Mouse (Mus musculus) v-Abl transformed pro-B cells (cell line): ENCODE results near the gene Bace1.
"Not testable (repeated sequence)": the region's sequence is repeated elsewhere in the genome, so short reads cannot be mapped to it uniquely, and the experiment has no call there.

Source experiments
- in situ Hi-C, 2 experiments: fragments of 400-800 bp; cut with MboI; formaldehyde crosslinking; loops; one replicate each; pipeline ENCODE4 v1.15.1; 2025; ENCODE audit not compliant: unreplicated experiment in 2 of 2

Bace1 gene

DNA sequence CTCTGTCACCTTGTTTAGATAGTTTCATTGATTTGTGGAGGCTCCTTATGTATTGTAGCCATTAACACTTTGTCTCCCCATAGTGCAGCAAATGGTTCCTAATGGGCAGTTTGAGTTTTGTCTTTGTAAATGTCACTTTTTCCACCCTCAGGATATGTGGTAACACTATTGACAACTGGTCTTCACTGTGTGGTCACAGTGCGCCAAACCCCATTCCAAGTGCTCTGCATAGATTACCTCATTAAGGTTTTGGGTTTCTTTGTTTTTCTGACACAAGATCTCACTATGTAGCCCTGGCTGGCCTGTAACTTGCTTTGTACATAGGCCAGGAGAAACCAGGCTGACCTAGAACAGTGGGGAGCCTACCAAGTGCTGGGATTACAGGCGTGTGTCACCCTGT, 5.5 kb upstream of the Bace1 start:
- in situ Hi-C loops: no loop called here

DNA sequence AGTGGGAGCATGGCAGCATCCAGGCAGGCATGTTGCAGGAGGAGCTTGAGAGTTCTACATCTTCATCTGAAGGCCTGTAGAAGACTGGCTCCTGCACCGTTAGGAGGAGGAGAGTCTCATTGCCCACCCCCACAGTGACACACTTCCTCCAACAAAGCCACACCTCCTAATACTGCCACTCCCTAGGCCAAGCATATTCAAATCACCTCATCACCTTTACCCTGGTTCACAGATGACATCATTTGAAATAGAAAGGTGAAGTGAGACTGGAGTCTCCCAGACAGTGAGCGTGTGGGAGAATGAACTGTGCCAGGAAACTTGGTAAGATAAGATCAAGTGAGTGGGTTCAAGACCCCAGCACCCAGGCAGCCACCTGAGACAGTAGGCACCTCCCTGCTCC, 4.9 kb upstream of the Bace1 start:
- in situ Hi-C loops: no loop called here

DNA sequence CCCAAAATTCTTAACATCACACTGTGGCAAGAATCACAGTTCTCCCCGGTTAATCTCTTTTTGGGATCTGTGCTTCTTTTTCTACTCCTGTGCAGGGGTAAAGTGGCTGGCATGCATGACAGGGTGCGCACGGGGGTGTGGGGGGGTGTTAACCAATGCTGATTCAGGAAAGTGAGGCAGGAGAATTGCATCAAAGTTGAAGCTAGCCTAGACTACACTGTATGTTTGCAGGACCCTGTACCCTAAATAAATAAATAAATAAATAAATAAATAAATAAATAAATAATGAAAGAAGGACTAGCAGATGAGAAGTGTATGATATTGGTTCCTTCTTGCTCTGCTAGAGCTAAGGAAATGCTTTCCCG, 329 bp upstream of the Bace1 start:
- in situ Hi-C loops: no loop called here

DNA sequence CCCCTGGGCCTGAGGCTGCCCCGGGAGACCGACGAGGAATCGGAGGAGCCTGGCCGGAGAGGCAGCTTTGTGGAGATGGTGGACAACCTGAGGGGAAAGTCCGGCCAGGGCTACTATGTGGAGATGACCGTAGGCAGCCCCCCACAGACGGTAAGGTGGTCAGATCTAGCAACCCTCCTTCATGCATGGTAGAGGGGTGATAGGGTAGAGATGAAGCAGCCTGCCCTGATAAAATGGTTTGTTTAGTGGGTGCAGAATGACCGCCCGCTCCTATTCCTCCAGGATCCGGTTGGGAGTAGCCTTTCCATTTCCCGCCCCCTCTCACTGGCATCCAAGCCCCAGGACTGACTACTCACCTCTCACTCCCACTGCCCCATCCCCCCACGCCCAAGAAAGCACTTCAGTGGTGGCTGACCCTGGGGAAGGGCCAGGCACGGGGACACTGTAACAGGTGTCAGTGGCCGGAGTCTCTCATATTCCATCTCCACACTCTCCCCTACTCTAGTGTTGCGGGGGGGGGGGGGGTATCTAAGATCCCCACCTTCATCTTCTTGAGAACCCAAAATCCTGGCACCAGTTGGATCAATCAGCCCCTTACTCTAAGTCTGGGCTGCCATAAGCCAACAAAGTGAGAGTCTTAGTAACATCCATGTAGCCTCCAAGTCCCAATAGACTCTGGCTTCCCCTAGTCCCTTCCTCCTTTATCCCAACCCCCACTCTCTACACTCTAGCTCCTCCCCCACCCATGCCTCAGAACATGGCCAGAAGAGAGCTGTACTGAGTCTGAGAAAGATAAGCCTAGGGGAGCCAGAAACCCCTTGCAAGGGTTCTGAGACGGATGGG, 980 bp downstream of the Bace1 start:
- in situ Hi-C loops: no loop called here

DNA sequence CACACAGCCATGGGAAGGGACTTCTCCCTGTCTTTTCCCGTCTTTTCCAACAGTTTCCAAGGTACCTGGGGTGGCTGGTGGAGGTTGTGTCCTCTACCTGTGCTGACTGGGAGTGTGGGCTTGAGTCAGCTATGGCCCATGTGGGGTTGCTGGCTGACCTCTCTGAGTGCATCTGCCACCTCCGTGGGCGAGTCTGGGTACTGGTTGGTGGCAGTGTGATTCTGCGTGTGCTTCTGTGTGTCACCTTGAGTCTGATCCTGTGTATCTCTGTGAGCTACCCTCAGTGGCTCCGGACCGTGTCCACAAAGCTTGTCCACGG, 1.6 kb downstream of the Bace1 start:
- in situ Hi-C loops: no loop called here

DNA sequence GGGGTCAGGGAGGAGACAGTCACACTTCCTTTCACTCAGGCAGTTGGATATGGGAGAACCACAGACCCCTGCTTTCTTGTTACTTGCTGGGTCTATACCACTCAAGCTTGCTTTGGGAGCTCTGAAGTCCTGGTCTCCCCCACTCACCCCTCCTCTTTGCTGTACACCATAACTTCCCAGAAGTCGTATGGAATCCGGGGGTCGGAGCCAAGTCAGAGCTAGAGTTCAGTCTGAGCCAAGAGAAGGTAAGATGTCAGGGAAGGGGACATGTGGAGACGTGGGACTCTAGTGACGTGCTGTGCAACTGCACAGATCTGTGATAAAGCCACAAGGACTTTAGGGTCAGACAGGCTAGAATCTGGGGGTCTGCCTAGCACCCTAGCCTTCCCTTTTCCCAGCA, 2.0 kb downstream of the Bace1 start:
- in situ Hi-C loops: no loop called here

DNA sequence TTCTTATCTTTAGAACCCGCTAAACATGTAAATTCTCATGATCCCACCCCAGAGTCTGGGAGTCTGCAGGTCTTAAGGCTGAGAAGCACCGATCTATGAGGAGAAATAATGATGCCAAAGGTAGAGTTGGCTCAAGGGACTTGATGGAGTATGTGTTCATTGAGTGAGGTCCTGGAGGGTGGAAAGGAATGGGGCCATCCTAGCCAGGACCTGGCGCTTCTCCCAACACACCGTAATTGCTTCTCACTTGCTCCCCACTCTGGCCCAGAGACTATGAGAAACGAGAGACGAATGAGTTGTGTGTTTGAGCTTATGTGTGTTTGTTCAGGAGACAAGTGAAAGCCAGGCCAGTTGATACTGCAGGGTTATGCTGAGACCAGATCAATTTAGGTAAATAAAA, 3.1 kb downstream of the Bace1 start:
- in situ Hi-C loops: no loop called here

DNA sequence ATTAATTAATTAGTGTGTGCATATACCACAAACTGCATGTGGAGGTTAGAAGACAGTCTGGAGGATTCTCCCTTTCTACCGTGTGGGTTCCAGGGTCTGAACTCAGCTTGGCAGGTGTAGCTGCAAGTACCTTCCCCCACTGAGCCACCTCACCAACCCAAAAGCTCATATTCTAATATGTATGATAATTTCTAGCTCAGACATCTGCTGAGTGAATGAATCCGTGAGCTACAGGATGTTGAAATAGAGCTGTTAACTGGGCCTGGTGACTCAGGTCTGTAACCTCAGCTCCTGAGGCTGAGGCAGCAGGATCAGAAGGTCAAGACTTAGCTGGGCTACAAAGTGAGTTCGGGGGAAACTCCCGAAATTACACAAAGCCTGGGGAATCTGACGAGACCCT, 4.6 kb downstream of the Bace1 start:
- in situ Hi-C loops: no loop called here

DNA sequence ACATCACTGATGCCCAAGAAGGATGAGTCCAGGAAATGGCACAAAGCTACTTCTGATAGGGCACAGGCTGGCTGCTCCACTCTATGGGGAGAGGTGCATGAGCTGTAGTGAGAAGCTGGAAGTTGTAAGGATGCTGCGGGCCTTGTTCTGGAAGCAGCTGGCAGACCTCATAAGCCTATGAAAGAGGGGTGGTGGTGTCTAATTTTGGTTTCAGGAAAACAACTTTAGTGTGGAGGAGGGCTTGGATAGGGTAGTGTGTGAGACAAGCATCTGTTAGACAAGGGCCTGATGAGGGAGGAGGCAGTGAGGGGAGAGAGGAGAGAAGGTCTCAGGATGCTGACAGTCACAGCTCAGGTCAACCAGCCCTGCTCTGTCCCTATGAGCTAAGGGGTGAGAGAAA, 5.4 kb downstream of the Bace1 start:
- in situ Hi-C loops: no loop called here

DNA sequence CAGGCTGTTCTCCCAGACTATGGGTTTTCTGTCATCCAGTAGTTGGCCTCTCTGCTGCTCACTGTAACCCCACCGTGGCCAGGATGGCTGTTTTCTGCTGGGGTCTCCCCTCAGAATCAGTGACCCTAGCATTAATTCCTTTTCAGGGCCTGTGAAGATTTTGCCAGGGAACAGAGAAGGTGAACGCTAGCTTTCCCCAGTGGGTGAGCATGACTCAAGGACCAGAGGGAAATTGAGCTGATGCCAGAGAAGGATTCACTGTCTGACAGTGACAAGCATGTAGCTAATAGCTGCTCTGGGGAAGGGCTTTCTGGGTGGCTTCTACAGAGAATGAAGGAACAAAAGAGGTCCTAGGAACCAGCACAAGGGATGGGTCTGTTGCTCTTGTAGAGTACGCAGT, 7.2 kb downstream of the Bace1 start:
- in situ Hi-C loops: no loop called here

DNA sequence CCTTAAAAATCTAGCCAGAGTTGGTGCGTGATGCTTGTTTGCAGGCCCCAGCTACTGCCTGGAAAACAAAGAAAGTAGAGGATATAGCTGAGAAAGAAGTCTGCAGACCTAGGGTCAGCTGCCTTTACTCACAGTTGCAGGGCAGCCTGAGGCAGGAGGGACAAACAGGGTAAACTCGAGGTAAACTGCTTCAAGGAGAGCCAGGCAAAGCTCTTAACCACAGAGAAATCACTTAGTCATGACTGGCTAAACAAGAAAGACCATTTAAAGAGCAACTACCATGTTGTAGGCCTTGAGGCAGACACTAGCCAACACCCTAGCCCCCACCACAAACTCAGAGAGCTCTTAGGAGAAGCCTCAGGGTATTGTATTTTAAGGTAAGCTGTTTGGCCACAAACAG, 7.8 kb downstream of the Bace1 start:
- in situ Hi-C loops: not testable (repeated sequence)

DNA sequence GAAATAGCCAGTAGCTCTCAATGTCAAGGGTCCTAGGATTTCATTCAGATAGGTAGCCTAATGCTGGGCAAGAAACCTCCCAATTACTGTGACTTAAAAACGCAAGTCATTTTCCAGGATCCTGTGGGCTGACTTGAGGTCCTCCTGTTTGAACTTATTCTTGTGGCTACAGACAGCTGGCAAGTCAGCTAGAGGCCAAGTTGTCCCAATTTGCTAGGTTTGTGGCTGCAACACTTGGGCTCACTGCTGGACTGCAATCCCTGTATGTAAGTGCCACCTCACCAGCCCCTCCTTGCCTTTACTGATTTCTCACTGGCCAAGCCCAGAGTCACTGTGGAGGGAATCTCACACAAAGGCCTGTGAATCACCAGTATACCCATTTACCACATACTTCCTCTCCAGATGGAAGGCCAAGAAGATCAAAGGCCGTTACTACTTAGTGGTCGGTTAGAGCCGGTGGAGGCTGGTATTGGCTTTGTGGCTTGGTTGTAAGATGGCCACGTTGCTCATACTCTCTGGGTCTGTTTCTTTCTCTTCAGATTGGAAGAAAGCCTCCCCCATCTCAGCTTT, 8.6 kb downstream of the Bace1 start:
- in situ Hi-C loops: no loop called here

DNA sequence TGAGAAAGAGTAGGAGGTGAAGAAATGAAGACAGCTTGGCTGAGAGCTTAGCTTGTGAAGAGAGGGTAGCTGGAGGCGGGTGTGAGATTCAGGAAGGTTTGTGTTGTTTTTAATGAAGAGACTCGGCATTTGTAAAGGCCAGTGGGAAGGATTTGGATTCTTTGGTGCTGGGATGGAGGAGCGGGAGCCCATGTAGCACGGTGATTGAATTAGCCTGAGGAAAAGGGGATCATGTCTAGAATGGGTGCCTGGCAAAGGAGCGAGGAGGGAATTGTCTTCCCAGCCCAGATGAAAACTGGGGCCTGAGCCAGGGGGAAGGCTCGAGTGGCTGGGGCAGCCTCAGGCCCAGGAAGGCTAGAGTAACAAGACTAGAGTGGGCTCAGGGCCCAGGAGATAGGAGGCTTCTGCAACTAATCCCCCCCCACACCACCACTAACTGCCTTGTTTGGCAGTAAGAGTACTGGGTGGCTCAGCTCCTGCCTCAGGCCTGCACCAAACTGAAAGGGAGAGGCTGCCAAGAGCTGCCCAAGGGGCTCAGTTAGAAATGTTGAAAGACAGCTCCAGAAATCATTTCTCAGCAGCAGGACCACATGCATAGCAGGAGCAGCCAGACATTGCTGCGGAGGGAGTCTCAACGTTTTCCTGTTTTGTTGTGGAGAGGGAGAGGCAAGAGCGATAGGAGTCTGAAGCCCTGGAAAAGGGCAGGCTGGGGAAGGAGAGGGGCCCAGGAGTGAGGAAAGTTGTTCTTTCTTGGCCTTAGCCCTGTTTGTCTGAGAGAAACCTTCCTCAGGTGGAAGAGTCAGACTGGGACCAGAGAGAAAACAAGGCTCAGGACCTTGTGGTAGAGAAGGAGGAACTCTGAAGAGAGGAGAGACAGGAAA, 11.4 kb downstream of the Bace1 start:
- in situ Hi-C loops: loop anchor here in 1 of 2 experiments (25.0 kb wide), 1 partner anchor 262 kb away; no protein-coding TSS in a partner anchor

DNA sequence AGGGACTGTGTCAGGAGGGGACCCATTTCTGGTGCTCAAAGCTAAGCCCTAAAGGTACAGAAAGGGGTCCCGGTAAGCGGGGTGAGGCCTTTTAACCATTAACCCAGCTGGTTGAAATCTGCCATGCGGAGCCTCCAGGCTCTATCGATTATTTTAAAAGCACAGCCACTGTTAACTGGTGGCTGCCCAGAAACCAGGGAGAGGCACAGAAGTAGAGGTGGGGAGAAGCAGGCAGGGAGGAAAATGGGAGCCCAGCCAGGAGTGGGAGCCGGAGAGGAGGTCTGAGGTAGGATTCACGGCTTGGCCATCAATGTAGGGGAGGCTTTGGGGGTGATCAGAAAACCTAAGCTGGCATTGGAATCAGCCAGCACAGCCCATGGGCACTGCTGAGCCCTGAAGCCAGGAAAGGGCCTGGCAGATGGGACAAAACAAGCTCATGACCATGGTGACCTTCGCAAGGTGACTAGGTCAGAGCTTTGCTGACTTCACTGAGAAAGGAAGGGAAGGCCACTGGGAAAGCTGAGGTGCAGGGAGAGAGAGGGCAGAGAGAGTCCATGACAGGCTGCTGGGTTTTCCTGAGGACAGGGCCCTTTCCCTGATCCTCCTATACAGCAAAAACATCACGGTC, 12.3 kb downstream of the Bace1 start:
- in situ Hi-C loops: loop anchor here in 1 of 2 experiments (25.0 kb wide), 1 partner anchor 263 kb away; no protein-coding TSS in a partner anchor

DNA sequence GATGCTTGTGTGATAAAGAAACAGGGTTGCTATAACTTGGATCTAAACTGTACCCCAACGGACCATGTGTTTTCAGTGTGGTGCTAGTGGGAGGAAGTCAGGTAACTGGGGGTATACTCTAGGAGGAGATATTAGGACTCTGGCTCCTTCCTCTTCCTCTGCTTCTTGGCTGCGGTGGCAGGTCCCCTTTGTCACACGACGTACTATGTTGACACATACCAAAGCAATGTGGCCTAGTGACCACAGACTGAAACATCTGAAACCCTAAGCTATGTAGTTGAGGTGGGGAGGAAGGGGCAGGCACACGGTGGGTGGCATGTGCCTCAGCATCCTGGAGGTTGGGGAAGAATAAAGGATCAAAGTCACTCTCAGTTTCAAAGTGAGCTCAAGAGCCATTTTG, 12.9 kb downstream of the Bace1 start:
- in situ Hi-C loops: loop anchor here in 1 of 2 experiments (25.0 kb wide), 1 partner anchor 264 kb away; no protein-coding TSS in a partner anchor

DNA sequence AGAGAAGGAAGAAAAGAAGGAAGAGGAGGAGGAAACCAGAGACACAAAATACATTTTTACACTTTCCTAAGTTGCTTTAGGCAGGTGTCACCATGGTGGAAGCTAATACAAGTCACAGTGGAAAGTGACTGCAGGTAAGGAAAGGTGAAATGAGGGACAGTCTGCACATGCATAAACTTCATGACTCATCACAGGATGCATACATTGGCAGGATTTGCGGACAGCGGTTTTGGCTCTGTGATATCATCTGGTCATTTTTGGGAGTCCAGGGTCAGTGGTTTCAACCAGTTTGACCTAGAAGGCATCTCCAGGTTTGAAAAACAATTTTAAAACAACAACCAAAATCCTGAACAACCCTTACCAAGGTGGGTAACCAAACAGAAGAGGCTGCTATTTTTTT, 13.4 kb downstream of the Bace1 start:
- in situ Hi-C loops: loop anchor here in 1 of 2 experiments (25.0 kb wide), 1 partner anchor 264 kb away; no protein-coding TSS in a partner anchor

DNA sequence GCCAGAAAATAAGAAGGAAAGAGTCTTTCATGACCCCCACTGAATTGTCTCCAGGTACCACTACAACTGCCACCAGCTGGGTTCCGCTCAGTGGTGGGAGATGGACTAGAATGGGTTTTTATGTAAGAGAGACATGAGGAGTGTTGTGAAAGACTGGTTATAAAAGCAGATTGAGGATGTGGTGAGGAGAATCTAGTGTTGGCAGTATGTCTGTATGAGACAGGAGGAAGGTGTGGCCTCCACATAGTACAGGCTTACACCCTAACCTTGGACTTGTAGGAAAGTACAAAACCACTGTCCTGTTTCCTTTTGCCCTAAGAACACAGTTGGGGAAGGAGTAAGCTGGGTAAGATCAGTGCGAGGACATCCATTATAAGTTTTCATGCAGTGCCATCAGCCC, 15.3 kb downstream of the Bace1 start:
- in situ Hi-C loops: loop anchor here in 1 of 2 experiments (25.0 kb wide), 1 partner anchor 266 kb away; no protein-coding TSS in a partner anchor

DNA sequence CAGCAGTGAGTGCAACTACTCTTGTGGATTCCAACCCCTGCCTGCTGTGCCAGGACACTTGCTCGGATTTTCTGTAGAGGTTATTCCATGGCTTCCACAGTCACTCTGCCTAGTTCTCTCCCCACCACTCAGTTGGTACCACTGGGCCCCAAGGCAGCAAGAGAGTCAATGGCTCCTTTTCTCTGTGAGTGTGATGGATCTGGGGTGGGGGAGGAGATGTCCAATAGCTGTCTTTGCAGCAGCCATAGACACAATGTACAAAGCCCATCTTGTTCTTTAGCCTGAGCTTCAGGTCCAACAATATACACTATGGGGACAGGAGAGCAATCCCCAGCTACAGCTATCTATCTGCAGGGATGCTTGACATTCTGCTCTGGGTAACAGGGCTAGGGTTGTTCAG, 15.8 kb downstream of the Bace1 start:
- in situ Hi-C loops: loop anchor here in 1 of 2 experiments (25.0 kb wide), 1 partner anchor 267 kb away; no protein-coding TSS in a partner anchor

DNA sequence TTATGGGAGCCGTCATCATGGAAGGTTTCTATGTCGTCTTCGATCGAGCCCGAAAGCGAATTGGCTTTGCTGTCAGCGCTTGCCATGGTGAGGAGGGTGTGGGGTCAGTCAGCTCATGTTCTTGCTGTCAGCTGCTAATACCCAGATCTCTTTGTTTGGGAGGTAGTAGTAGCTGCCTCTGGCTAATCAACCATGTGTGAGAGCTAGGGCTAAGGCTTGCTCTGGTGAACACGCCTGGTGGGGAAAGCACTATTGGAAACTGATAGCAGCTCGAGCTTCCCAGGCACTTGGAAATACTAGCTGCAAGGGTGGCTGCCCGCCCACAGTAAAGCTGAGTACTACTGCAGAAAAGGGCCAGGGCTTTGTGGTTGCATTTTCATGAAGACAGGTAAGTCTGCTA, 21.0 kb downstream of the Bace1 start:
- in situ Hi-C loops: loop anchor here in 1 of 2 experiments (25.0 kb wide), 1 partner anchor 272 kb away; no protein-coding TSS in a partner anchor

DNA sequence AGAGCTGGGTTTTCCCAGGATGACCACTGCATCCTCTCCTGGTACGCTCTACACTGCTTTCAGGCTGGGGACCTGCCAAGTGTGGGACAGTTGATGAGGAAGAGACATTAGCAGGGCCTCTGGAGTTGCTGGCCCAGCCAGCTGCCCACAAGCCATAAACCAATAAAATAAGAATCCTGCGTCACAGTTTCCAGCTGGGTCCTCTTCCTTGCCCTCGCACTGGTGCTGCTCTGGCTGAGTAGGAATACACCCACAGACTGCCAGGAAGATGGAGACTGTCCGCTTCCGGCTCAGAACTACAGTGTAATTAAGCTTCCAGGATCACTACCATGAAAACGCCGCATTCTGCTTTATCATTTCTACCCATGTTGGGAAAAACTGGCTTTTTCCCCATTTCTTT, 23.4 kb downstream of the Bace1 start:
- in situ Hi-C loops: loop anchor here in 1 of 2 experiments (25.0 kb wide), 1 partner anchor 275 kb away; no protein-coding TSS in a partner anchor
